Mouse (Mus musculus) E14TG2a.4 (cell line): ENCODE data around the gene Cic.

Source experiments
- CTCF ChIP-seq: conservative IDR thresholded peaks from 2 replicates; pipeline ENCODE4 v1.5.1; 2014; ENCODE audit warnings: low read length
- POU5F1 ChIP-seq: IDR thresholded peaks from 2 replicates; pipeline ENCODE4 v1.6.1; 2014; ENCODE audit warnings: low read length, borderline replicate concordance

- TF ChIP-seq CTCF (no peak), POU5F1 (no peak)
Measured at GRCm38 (mm10) chr7:25283637-25284036, 16.1 kb downstream of the Cic start.
